Mouse (Mus musculus) urinary bladder, postnatal 14 days (tissue): Measurements from ENCODE around the gene AY074887.
"Not testable (repeated sequence)": the region's sequence is repeated elsewhere in the genome, so short reads cannot be mapped to it uniquely, and the experiment has no call there.

Experiments
- DNase-seq: peaks from one replicate; pipeline ENCODE4 v3.0.0; 2021; ENCODE audit warnings: low spot score

Gene AY074887

DNA sequence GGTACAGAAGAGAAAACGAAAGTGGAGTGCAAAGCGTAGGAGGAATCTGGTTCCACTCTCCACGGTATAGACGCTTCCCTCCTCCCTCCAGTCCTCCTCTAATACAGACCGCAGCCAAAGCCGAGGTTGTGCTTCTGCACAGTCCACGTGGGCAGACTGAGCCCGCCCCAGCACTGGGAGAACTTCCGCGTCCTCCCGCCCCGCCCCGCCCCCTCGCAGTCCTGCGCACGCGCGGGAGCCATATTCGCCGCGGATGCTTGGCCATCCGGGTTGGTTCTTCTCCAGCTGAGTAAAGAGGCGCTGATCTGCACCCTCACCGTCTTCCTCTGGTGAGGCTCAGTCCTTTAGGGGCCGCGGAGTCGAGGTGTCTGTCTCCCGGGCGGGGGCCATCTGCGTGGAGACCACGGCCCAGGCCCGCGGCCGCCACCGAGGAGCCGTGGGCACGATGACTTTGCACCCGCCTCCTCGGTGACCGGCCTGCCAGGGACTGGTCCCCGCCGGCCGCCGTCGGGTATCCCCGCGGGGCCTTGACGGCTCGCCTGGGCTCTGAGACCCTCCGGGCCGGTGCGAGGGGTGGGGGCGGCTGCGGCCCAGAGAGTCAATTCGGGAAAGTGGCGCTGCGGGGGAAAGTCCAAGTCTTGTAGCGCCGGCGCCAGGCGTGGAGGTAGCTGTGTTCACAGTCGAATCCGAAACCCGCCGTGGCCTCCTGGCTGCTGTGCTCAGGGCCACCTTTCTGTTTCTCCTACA, at the start of gene AY074887, which contains the start of gene Psma4:
Gene AY074887 (minus strand): TSS at position 424 of the 747 bp plus-strand sequence.
Gene Psma4 (plus strand): TSS at position 216 of the 747 bp plus-strand sequence.
- peak; percentile 92 for DNase-seq

DNA sequence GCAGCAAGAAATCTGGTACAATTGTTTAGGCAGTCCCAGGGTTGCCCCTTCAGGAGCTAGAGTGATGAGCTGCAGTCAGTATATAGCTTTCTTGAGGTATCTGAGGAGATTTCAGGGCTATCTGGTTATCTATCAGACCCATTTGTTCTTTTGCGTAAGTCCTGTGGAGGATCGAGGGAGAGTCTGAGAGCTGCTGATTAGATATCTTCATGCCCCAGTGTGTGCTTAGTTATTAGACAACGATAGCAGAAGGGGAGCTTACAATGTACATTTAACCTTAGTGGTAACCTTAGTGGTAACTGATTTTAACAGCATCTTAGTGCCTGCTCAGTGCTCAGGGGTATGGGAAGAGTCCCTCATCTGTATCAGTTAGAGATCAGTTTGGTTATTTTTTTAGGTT, 44.8 kb upstream of the AY074887 start:
- DNase-seq = no peak

DNA sequence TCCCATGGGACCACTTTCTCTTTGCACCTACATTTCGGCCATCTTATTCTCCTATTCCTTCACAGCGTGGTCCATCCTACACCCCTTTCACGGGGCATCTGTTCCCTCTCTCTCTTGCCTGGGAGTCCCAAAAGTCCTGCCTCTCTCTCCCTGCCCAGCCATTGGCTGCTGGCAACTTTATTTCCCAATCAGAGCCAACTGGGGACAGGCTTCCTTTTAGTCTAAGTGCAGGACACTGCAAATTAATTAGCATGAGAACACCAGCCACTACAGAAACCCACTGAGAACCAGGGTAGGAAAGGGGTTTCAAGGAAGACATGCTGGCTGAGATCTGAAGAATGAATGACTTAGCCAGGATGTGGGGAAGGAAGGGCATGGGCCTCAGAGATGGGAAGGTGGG, 43.6 kb upstream of the AY074887 start:
- no peak for DNase-seq

DNA sequence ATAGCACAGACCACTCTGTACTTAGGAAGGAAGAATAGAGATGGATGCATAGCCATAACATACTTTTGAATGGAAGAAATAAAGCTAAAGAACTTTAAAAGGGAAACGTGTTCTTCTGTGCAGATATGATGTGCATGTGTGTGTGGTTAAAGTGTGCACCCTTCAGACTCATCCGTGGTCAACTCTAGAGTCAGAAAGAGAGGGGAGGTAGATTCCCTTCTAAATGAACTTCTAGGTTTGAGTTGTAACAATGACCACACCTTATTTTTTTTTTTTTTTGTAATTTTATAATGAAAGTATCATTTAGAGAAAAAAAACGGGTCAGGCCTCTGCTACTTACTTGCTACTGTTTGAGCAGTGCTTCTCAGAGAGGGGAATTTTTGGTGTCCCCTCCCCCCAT, 39.6 kb upstream of the AY074887 start:
- no peak for DNase-seq

DNA sequence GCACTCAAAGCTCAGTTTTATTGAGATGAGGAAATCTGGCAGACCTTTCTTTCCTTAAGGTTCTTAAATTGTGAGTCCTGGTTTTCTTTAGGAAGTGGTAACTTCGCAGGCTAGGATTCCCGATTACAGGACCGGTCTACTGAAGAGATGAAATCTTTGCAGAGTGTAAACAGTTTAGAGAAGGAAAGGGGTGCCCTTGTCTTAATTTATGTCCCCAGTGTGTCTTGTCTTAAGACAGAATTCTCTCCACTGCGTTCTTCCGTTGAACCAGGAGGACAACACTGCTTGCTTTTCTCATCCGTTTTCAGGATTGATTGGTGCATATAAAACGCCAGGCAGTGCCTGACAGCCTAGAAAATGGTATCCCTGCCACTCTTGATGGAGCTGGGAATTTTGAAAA, 31.6 kb upstream of the AY074887 start:
- no peak for DNase-seq

DNA sequence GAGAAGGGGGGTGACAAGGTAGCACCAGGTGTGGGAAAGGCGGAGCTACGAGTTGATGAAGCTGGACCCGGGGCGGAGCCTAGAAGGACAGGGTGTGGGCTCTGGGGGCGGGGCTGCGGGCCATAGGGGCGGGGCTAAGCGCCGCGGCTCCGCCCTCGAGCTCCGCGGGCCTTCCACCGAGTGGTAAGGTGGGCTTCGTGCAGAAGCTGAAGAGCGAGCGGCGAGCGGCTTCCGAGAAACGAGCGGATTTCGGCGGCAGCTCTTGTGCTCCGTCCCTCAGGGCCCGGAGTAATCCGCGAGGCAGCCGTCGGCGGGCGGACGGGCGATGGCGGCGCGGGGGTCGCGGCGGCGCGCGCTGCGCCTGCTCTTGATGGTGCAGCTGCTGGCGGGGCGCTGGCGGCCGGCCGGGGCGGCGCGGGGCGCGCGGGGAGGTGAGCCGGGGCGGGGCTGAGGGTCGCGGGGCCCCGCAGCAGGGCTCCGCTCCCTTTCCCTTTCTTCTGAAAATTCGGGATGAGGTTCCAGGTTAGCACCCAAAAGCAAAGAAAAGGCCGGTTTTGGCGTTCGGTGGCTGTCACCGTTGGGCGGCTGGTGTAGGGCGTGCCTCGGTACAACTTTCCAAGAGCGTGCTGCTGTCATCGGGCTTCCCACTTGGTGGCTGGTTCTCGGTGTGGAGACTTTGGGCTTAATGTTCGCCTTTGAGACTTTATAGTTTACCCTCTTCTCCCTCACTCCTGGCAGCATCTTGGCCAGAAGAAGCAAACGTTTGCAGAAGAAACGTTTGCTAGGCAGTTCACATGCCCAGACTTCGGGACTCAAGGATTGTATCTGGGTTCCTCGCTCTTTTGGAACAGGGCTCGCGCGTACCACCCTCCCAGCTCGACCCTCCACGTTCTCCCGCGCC, 30.7 kb upstream of the AY074887 start:
- DNase-seq = peak; percentile 20

DNA sequence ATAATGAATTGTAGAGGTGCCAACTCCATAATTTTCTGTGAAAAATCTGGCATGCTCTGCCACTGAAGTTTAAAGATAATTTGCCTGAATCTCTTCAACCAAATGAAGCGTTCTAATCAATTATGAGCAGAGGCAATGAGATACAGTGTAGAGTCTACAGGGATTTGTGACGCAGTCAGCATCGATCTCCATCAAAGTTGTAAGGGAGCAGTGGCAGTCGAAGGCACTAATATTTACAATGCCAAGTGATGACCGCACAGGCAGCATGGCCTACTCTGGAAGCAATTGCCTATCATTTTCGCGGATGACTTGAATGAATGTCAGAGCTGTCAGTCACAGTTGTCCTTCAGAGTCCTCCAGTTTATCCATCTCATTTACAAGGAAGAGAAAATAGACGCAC, 29.9 kb upstream of the AY074887 start, which contains the start of gene Chrna5:
Gene Chrna5 (plus strand): TSS at position 207 of the 400 bp plus-strand sequence.
- DNase-seq = no peak

DNA sequence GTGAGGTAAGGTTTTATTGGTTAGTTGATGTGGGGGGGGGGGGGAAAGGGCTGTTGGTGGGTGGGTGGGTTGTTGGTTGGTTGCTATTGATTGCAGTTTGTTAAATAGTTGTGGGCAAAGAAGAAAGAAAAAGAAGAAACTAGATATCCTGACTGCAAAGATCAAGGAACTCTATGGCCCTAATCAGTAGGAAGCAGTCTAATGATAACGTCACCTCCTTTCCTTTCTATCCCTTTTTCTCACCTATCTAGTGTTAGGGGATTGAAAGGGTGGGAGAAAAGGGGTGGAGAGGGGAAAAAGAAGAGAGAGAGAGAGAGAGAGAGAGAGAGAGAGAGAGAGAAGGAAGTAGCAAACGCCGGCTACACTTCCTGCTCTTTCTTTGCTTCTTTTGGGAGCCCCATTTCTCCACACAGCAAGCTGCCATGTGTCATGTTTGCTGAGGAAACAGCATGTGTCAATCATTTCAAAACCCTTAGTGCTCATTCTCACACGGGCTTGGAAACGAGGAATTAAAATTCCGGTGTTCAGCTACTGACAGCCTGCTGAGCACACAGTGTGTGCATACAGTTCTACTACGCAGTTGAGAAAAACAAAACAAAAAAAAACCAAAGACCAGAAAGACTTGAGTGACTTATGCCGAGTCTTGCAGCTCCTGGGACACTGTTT, 19.3 kb upstream of the AY074887 start:
- DNase-seq = no peak

DNA sequence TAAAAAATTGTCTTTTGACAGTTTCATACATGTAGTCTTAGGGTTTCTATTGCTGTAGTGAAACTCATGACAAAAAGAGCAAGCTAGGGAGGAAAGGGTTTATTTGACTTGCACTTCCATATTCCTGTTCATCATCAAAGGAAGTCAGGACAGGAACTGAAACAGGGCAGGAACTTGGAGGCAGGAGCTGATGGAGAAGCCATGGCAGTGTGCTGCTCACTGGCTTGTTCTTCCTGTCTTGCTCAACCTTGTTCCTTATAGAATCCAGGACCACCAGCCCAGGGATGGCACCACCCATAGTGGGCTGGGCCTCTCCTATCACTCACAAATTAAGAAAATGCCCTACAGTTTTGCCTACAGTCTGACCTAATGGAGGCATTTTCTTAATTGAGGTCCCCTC, 12.9 kb upstream of the AY074887 start:
- no peak for DNase-seq

DNA sequence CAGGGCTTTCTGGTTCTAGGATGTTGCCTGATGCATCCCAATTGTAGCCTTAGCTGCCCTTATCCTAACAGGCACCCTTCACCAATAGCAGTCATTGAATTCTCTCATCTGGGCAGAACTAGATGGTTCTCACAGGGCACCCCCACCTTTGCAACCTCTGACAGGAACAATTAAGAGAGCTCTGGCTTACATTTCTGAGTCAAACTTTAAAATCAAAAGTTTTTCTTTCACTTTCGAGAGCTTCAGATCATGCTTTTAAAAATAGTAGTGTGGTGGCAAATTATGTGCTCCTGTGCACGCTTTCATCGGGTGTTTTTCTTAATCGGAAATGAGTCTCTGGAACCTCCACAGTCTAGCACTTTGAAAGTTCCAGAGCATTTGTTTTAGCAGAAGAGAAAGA, 10.3 kb upstream of the AY074887 start:
- DNase-seq = no peak

DNA sequence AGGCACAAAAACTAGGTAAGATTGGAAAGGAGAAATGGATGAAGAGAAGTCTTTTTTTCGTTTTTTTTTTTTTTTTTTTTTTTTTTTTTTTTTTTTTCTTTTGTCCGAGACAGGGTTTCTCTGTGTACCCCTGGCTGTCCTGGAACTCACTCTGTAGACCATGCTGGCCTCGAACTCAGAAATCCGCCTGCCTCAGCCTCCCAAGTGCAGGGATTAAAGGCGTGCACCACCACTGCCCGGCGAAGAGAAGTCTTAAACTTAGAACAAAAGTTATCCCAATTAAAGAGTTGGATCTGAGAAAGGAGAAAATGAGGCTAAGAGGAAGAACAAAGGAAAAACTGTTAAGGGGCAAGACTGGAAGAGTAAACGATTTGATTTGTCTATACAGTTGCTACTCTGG, 636 bp downstream of the AY074887 start:
- DNase-seq = not testable (repeated sequence)

DNA sequence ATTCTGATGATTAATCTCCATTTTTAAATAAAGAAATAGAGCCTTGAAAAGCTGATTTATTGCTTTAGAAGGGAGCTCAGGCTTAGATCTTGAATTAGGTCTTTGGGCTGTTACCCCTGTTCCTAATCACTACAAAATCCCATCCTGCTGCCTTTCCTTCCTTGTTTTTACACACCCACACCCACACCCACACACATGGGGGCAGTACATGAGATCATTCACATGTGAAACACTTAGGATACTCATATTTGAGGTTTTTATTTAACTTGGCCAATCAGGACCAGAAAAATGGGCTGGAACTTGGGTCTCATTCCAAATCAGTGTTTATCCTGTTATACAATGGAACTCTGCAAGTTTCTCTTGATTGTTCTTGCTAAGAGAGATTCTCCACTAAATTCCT, 1.3 kb downstream of the AY074887 start:
- DNase-seq = no peak

DNA sequence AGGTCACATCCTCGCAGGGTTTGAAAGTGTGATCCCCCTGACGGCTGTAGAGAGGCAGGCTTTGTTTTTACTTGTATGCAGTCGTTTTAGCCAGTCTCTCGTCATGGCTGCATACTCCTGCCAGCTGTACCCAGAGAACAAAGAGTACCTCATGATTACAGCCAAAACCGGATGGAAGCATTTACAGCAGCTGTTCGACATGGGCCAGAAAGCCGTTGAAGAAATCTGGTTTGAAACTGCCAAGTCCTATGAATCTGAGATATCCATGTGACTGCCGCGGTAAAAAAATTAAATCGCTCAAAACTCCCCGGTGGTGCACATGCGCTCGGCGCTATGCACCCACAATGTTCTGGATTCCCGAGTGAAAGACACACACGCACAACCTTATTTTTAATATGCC, 4.5 kb downstream of the AY074887 start:
- DNase-seq = no peak

DNA sequence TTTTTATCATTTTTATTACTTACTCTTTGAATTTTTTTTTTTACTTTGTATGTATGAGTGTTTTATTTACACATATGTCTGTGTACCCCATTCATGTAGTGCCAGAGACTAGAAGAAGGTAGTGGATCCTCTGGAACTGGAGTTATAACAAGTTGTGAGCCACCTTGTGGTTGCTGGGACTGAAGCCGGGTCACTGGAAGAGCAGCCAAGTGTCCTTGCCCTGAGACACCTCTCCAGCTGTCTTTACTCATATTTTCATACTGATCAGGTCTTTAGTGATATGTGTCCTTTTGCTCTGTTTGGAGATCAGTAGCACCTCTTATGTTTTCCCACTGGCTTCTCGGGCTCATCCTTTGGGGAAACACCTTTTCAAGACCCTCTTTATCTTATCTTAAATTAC, 6.3 kb downstream of the AY074887 start:
- no peak for DNase-seq

DNA sequence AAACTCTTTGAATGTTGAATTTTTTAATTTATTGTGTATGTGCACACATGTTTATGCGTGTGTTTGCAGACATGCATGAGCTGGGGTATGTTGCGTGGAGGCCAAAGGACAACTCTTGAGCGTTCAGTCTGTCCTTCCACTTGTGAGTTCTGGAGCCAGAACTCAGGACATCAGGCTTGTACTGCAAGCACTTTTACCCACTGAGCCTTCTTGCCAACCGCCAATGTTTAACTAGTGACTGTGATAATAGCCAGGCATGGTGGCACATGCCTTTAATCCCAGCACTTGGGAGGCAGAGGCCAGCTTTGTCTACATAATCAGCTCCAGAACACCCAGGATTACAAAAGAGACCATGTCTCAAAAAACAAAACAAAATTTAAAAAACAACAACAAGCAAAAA, 8.7 kb downstream of the AY074887 start:
- DNase-seq = no peak

DNA sequence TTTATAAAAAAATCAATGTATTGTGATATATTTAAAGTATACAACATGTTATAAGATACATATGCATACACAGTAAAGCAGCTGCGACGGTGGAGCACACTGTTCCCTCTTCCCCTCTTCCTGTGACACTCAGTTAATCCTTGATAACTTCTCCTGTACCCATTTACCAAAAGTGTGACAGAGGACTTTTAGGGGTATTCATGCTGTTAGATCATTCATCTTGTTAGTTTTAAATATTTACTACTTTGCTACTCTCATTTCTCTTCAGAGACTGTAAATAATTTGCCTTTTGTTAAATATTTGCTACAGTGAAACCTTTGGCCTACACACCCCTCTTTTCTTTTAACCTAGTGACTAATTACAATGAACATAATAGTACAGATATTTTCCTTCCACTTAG, 18.4 kb downstream of the AY074887 start:
- DNase-seq = no peak

DNA sequence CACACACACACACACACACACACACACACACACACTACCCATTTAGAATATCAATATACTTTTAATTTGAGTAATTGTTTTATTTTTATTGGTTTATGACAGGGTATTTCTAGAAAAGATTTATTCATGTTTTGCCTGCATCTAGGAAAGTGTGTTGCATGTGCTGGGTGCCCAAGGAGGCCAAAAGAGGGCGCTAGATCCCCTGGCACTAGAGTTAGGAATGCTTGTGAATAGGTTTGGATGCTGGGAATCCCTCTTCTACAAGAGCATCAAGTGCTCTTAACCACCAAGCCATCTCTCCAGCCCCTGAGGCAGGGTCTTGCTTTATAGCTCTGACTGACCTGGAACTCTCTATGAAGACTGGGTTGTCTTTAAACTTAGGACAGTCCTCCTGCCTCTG, 19.0 kb downstream of the AY074887 start:
- DNase-seq = no peak

DNA sequence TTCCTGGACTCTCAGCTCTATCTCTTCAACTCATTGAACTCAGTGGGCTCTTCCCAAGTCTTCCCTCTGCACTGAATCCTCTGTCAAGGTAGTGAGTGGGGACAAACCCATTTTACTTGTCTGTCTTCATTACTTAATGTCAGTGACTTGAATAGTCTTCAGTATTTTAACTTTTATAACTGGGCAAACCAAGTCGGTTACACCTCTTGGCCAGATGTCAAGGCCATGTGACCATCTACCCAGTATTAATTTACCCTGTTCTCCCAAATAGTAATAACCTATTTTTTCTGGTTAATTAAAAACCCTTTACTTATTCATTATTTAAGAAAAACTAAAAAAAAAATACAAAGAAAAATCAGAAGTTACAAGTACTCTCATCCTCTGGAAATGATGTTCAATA, 20.1 kb downstream of the AY074887 start:
- DNase-seq = no peak

DNA sequence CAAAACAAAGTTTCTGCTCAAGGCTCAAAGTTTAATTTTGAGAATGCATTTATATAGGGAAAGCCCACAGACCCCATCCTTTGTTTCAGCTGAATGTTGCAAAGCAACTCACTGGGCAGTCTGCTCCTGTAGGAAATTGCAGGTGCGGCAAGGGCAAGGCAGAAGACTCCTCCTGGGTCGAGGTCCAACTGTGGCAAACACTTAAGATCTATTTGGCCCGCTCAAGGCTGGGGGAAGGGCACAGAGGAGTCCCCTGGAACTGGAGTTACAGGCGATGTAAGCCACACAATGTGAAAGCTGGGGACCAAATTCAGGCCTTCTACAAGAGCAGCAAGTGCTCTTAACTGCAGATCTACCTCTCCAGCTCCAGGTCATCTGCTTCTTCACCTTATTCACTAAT, 30.9 kb downstream of the AY074887 start:
- no peak for DNase-seq

DNA sequence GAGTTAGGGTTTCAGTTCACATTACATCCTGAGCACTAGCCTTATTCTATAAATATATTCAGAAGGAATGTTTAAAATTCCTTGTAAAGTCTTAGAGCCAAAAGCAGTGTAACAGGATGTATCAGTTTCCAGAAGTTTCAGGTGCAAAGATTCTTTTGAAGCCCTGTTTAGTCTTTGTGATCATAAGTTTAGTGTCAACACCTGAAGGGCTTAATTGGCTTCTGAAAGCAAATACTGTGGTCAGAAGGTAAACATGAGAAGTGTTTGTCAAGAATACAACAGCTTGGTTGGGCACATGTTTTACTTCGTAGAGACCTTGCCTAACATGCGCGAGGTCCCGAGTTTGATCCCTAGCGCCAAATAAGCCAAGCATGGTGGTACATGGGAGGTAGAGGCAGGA, 32.0 kb downstream of the AY074887 start:
- no peak for DNase-seq

DNA sequence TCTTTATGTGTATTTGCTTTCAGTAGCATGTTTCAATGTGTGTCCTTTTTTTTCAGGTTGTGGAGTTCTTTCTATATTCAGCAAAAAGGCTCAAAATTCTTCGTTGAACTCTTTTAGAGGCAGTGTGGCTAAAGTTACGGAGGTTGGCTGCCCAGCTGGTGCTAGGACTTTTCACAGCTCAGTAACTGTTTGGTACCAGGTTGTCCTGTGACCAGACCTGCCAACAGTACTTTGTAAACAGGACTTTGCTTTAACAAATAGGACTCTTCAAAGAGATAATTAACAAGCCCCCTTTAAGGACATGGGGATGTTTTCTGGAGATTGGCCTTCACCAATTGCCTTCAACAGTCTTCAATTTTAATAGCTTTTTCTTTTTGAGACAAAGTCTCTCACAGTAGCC, 32.6 kb downstream of the AY074887 start:
- no peak for DNase-seq

DNA sequence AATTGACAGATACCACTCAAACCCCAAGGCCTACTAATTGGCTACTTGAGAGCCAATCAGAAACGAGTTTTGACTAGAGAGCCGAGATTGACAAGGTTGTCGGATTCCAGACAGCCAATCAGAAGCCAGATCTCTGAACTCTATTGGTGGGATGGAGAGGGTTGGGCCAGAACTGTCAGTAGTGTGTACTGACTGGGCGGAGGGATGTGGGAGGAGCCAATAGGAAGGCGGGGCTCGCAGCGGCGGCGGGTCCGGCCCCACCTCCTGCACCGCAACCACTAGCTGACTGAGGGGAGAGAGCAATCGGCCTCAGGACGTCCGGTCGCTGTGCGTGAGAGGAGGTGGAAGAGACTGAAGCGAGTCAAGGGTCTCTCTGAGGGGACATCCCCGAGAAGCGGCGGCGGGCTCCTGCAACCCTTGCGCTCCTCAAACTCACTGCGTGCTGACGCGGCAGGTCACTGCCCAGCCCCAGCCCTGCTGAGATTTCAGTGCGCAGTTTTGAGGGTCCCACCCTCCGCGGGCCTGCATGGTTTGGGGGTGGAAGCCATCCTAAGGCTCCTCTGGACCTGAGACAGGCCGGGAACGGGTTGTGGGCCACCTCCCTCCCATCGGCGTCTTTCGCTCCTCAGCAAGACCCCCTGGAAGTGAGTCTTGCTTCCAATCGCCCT, 33.7 kb downstream of the AY074887 start, which contains the start of gene Hykk:
Gene Hykk (plus strand): TSS at position 274 of the 668 bp plus-strand sequence.
- peak; percentile 88 for DNase-seq
